ENCODE assay signal across 15 mouse cellular contexts in the genomic region with DNA sequence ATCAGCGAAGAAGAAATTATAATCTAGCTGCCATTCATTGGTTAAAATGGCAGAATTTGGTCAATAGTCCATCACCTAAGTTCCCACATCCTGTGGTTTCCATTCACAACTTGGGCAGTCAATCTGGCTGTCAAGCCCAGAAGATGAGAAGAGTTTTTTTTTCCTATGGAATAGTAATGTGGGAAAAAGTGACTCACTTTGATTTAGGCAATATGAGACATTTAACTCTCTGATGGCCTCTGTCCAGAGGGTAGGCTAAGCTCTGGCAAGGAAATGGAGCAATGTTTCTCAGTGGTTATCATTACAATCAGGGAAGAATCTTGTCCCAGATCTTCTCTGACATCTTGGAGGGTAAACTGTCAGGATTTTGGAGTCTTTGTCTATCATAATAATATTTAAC.
"Had no signal": no experiment of that assay in that cellular context is flagged by ENCODE, and none has a peak within 500 bp of the region (broad histone marks: within the 10 kb centered on the region; RNA-seq: fewer than 3 reads in every experiment).

No protein-coding gene starts in this region.

- H3K9ac ChIP-seq: liver, embryonic 15.5 days; liver, postnatal 0 days; lung, embryonic 14.5 days; midbrain, embryonic 13.5 days; midbrain, embryonic 15.5 days; neural tube, embryonic 12.5 days; stomach, embryonic 15.5 days had no signal

- H3K27ac ChIP-seq: liver, embryonic 15.5 days; macrophage; midbrain, embryonic 13.5 days; midbrain, embryonic 15.5 days; neural tube, embryonic 12.5 days; stomach, embryonic 15.5 days; stomach, postnatal 0 days had no signal

- H3K36me3 ChIP-seq: liver, embryonic 15.5 days; midbrain, embryonic 13.5 days; midbrain, embryonic 15.5 days; neural tube, embryonic 12.5 days; stomach, embryonic 15.5 days had no signal

- H3K4me1 ChIP-seq: liver, embryonic 15.5 days; megakaryocyte, embryonic 14.5 days; midbrain, embryonic 15.5 days; neural tube, embryonic 12.5 days; stomach, embryonic 15.5 days had no signal

- H3K27me3 ChIP-seq: liver, embryonic 15.5 days; megakaryocyte, embryonic 14.5 days; midbrain, embryonic 13.5 days; midbrain, embryonic 15.5 days; neural tube, embryonic 12.5 days; stomach, embryonic 15.5 days had no signal

- H3K4me2 ChIP-seq: liver, embryonic 15.5 days; lung, embryonic 14.5 days; midbrain, embryonic 11.5 days; midbrain, embryonic 13.5 days; midbrain, embryonic 15.5 days; neural tube, embryonic 12.5 days; stomach, embryonic 15.5 days had no signal

- ATAC-seq: liver, postnatal 0 days; midbrain, embryonic 13.5 days; midbrain, embryonic 15.5 days had no signal

- DNase-seq: liver, postnatal 0 days; lung, embryonic 14.5 days; lung, postnatal 14 days; lung, postnatal 36 days; right cerebral cortex, postnatal 14 days; thymus, adult 18-20 months had no signal

- H3K9me3 ChIP-seq: liver, embryonic 15.5 days; megakaryocyte, embryonic 14.5 days; midbrain, embryonic 13.5 days; midbrain, embryonic 15.5 days; neural tube, embryonic 12.5 days; stomach, embryonic 15.5 days had no signal

- H3K4me3 ChIP-seq: liver, embryonic 15.5 days; megakaryocyte, embryonic 14.5 days; midbrain, embryonic 13.5 days; midbrain, embryonic 15.5 days; neural tube, embryonic 12.5 days; stomach, embryonic 15.5 days had no signal
